In genomic region chr11:69706775-69707479, GRCm38 (mm10) we compare ENCODE assay signal across 8 mouse cellular contexts. TPM values are rescaled to one million over a fixed set of nuclear protein-coding genes. Genes with fewer than 3 reads are reported as not detected.
A peak's percentile ranks its signal among the peaks of the same experiment; 100 is the strongest.
DNase-seq lines count a peak whose midpoint lies in the region; ATAC-seq and TF ChIP-seq lines count a peak whose summit lies in the region.

No protein-coding gene starts in this region.

- no peak overlapping the region; the same call in 1 of the 2 replicates for H3K9ac ChIP-seq in forebrain, embryonic 16.5 days (replicated peaks; ENCODE audit: low read depth, low read length)
- H3K9ac ChIP-seq in forebrain, embryonic 11.5 days (ENCODE audit: low read length) = no peak overlapping the region
- no peak overlapping the region; the same call in 1 of the 2 replicates for H3K9ac ChIP-seq in liver, postnatal 0 days (replicated peaks)
- no peak overlapping the region for H3K9ac ChIP-seq in neural tube, embryonic 15.5 days (replicated peaks)

- ATAC-seq in forebrain, embryonic 16.5 days = peak; percentile 31; the same call in 1 of the 2 replicates
- ATAC-seq in forebrain, embryonic 11.5 days (replicated peaks; ENCODE audit: low FRiP score) = no peak
- 0 out of 2 replicates have a peak, but pooled peaks have one; percentile 27 for ATAC-seq in liver, postnatal 0 days
- ATAC-seq in neural tube, embryonic 15.5 days (ENCODE audit: low FRiP score) = no peak

- no peak overlapping the region for H3K4me3 ChIP-seq in forebrain, embryonic 16.5 days (replicated peaks; ENCODE audit: low read length)
- H3K4me3 ChIP-seq in forebrain, embryonic 11.5 days (ENCODE audit: low read depth, low read length) = no peak overlapping the region
- no peak overlapping the region for H3K4me3 ChIP-seq in liver, postnatal 0 days (ENCODE audit: low read depth, low read length)
- H3K4me3 ChIP-seq in neural tube, embryonic 15.5 days (replicated peaks) = no peak overlapping the region

- H3K27me3 ChIP-seq in forebrain, embryonic 16.5 days (replicated peaks; ENCODE audit: control insufficient read depth, insufficient read depth, low read length) = no peaks in the 10 kb centered on the region
- H3K27me3 ChIP-seq in forebrain, embryonic 11.5 days (ENCODE audit: control insufficient read depth, insufficient read depth, low read length) = no peaks in the 10 kb centered on the region
- no peaks in the 10 kb centered on the region for H3K27me3 ChIP-seq in liver, postnatal 0 days (ENCODE audit: insufficient read depth, low read length)
- no peaks in the 10 kb centered on the region for H3K27me3 ChIP-seq in neural tube, embryonic 15.5 days (replicated peaks)

- no peak overlapping the region for H3K4me2 ChIP-seq in forebrain, embryonic 16.5 days (ENCODE audit: low read length)
- no peak overlapping the region for H3K4me2 ChIP-seq in forebrain, embryonic 11.5 days (ENCODE audit: low read depth, low read length, severe bottlenecking)
- H3K4me2 ChIP-seq in liver, postnatal 0 days (ENCODE audit: low read depth, low read length) = no peak overlapping the region
- no peak overlapping the region for H3K4me2 ChIP-seq in neural tube, embryonic 15.5 days

- no peaks in the 10 kb centered on the region for H3K9me3 ChIP-seq in forebrain, embryonic 16.5 days (ENCODE audit: control insufficient read depth, low read length)
- no peaks in the 10 kb centered on the region for H3K9me3 ChIP-seq in forebrain, embryonic 11.5 days (ENCODE audit: control insufficient read depth, low read length)
- no peaks in the 10 kb centered on the region for H3K9me3 ChIP-seq in liver, postnatal 0 days (ENCODE audit: low read length)
- H3K9me3 ChIP-seq in neural tube, embryonic 15.5 days (replicated peaks) = no peaks in the 10 kb centered on the region

- TF ChIP-seq EP300 in liver, postnatal 0 days (IDR thresholded peaks at IDR 0.05; ENCODE audit: low read depth) = no peak

- TF ChIP-seq CTCF in liver, postnatal 0 days (IDR thresholded peaks at IDR 0.05; ENCODE audit: low read depth) = peak; percentile 15; the same call in 1 of the 2 replicates

- H3K4me1 ChIP-seq in forebrain, embryonic 16.5 days (replicated peaks; ENCODE audit: control insufficient read depth, insufficient read depth, low read length) = peaks cover 8% of the 10 kb centered on the region
- no peaks in the 10 kb centered on the region for H3K4me1 ChIP-seq in forebrain, embryonic 11.5 days (replicated peaks; ENCODE audit: control insufficient read depth, insufficient read depth, low read length)
- peaks cover 15% of the 10 kb centered on the region; the same call in 1 of the 2 replicates for H3K4me1 ChIP-seq in liver, postnatal 0 days (ENCODE audit: insufficient read depth)
- H3K4me1 ChIP-seq in neural tube, embryonic 15.5 days = 0 out of 2 replicates have a peak, but pooled peaks cover 3% of the 10 kb centered on the region

- DNase-seq in forebrain, embryonic 11.5 days (ENCODE audit: low spot score) = no peak
- peak; percentile 44 for DNase-seq in right cerebral cortex, adult 18-20 months
- DNase-seq in right cerebral cortex, postnatal 4 days = no peak
- DNase-seq in fibroblast of lung, adult 2 months (ENCODE audit: low read depth) = peak; percentile 96
- DNase-seq in liver, postnatal 0 days = no peak
- DNase-seq in frontal cortex, postnatal 10 days (ENCODE audit: low spot score in 2 of 2) = no peak

- 36% methylated on average over 6 of the region's 6 CpGs for WGBS in forebrain, embryonic 16.5 days
- WGBS in forebrain, embryonic 11.5 days = 48% methylated on average over 6 of the region's 6 CpGs
- WGBS in liver, postnatal 0 days (ENCODE audit: insufficient replicate concordance) = 67% methylated on average over 6 of the region's 6 CpGs
- 48% methylated on average over 6 of the region's 6 CpGs for WGBS in neural tube, embryonic 15.5 days

- no peaks in the 10 kb centered on the region for H3K36me3 ChIP-seq in forebrain, embryonic 16.5 days (ENCODE audit: control insufficient read depth, insufficient read depth)
- H3K36me3 ChIP-seq in forebrain, embryonic 11.5 days (ENCODE audit: control insufficient read depth, insufficient read depth, low read length) = no peaks in the 10 kb centered on the region
- H3K36me3 ChIP-seq in liver, postnatal 0 days (replicated peaks; ENCODE audit: insufficient read depth, low read length) = no peaks in the 10 kb centered on the region
- no peaks in the 10 kb centered on the region for H3K36me3 ChIP-seq in neural tube, embryonic 15.5 days

- H3K27ac ChIP-seq in forebrain, embryonic 16.5 days (ENCODE audit: low read length) = no peak overlapping the region
- H3K27ac ChIP-seq in forebrain, embryonic 11.5 days (ENCODE audit: low read depth, low read length) = no peak overlapping the region
- H3K27ac ChIP-seq in liver, postnatal 0 days (ENCODE audit: low read depth) = no peak overlapping the region
- H3K27ac ChIP-seq in neural tube, embryonic 15.5 days (replicated peaks) = no peak overlapping the region

RNA-seq across cellular contexts. Expression of gene Tnfsfm13, which starts 11.0 kb away (rescaled TPM):
- polyA plus RNA-seq in forebrain, embryonic 16.5 days (2015; fragmentation: Nextera tagmentation; extraction: Ambion mirVana) = 0.81 and 1.2 TPM in 2 replicates
- 0.60 and 1.2 TPM in 2 replicates for polyA plus RNA-seq in forebrain, embryonic 11.5 days (2014; fragmentation: Nextera tagmentation; extraction: Ambion mirVana)
- polyA plus RNA-seq in liver, postnatal 0 days (2015; fragmentation: Nextera tagmentation; extraction: Ambion mirVana) = 1.1 and 1.4 TPM in 2 replicates
- polyA plus RNA-seq in neural tube, embryonic 15.5 days (2015; fragmentation: Nextera tagmentation; extraction: Ambion mirVana) = 1.8 and 2.3 TPM in 2 replicates

RNA-seq across cellular contexts. Expression of gene Tnfsf12, which starts 11.3 kb away (rescaled TPM):
- polyA plus RNA-seq in forebrain, embryonic 16.5 days (2015; fragmentation: Nextera tagmentation; extraction: Ambion mirVana) = 1.1 and 1.2 TPM in 2 replicates
- 2.4 TPM in 2 replicates for polyA plus RNA-seq in forebrain, embryonic 11.5 days (2014; fragmentation: Nextera tagmentation; extraction: Ambion mirVana)
- 2.8 and 3.6 TPM in 2 replicates for polyA plus RNA-seq in liver, postnatal 0 days (2015; fragmentation: Nextera tagmentation; extraction: Ambion mirVana)
- 4.1 and 5.3 TPM in 2 replicates for polyA plus RNA-seq in neural tube, embryonic 15.5 days (2015; fragmentation: Nextera tagmentation; extraction: Ambion mirVana)

RNA-seq across cellular contexts. Expression of gene Tnfsf13, which starts 21.3 kb away (rescaled TPM):
- polyA plus RNA-seq in forebrain, embryonic 16.5 days (2015; fragmentation: Nextera tagmentation; extraction: Ambion mirVana) = 0.34 and 0.46 TPM in 2 replicates
- polyA plus RNA-seq in forebrain, embryonic 11.5 days (2014; fragmentation: Nextera tagmentation; extraction: Ambion mirVana) = not detected in 2 replicates
- 0.46 and 0.83 TPM in 2 replicates for polyA plus RNA-seq in liver, postnatal 0 days (2015; fragmentation: Nextera tagmentation; extraction: Ambion mirVana)
- 0.19 and 0.43 TPM in 2 replicates for polyA plus RNA-seq in neural tube, embryonic 15.5 days (2015; fragmentation: Nextera tagmentation; extraction: Ambion mirVana)

RNA-seq across cellular contexts. Expression of gene Senp3, which starts 25.0 kb away (rescaled TPM):
- 97.0 and 115 TPM in 2 replicates for polyA plus RNA-seq in forebrain, embryonic 16.5 days (2015; fragmentation: Nextera tagmentation; extraction: Ambion mirVana)
- 110 and 117 TPM in 2 replicates for polyA plus RNA-seq in forebrain, embryonic 11.5 days (2014; fragmentation: Nextera tagmentation; extraction: Ambion mirVana)
- polyA plus RNA-seq in liver, postnatal 0 days (2015; fragmentation: Nextera tagmentation; extraction: Ambion mirVana) = 14.5 and 15.2 TPM in 2 replicates
- 90.8 and 109 TPM in 2 replicates for polyA plus RNA-seq in neural tube, embryonic 15.5 days (2015; fragmentation: Nextera tagmentation; extraction: Ambion mirVana)

RNA-seq across cellular contexts. Expression of gene Eif4a1, which starts 34.7 kb away (rescaled TPM):
- polyA plus RNA-seq in forebrain, embryonic 16.5 days (2015; fragmentation: Nextera tagmentation; extraction: Ambion mirVana) = 563 and 599 TPM in 2 replicates
- 827 and 855 TPM in 2 replicates for polyA plus RNA-seq in forebrain, embryonic 11.5 days (2014; fragmentation: Nextera tagmentation; extraction: Ambion mirVana)
- 199 and 203 TPM in 2 replicates for polyA plus RNA-seq in liver, postnatal 0 days (2015; fragmentation: Nextera tagmentation; extraction: Ambion mirVana)
- 437 and 477 TPM in 2 replicates for polyA plus RNA-seq in neural tube, embryonic 15.5 days (2015; fragmentation: Nextera tagmentation; extraction: Ambion mirVana)

Comparison
In these comparisons a context has a peak if more than half of its experiments do, and no peak if none do; other contexts are left out.
1. ATAC-seq: peak in forebrain, embryonic 16.5 days (single experiment) and liver, postnatal 0 days (single experiment); none in forebrain, embryonic 11.5 days (single experiment) and neural tube, embryonic 15.5 days (single experiment).
2. DNase-seq: peak in right cerebral cortex, adult 18-20 months (single experiment) and fibroblast of lung, adult 2 months (single experiment); none in forebrain, embryonic 11.5 days (single experiment), right cerebral cortex, postnatal 4 days (single experiment), liver, postnatal 0 days (single experiment) and frontal cortex, postnatal 10 days (0 of 2).